Mouse (Mus musculus): ENCODE results near the gene Man2a2.

GRCm38 (mm10) chr7:80343270-80344018, 27.7 kb downstream of the Man2a2 start:
- no peak for TF ChIP-seq POLR2A (IDR thresholded peaks at IDR 0.05; ENCODE audit: borderline replicate concordance, extremely low read depth, low read depth, low read length)
- no peak for TF ChIP-seq CTCF (IDR thresholded peaks at IDR 0.05; ENCODE audit: insufficient read depth, low read length)
